Mouse (Mus musculus) stomach, embryonic 15.5 days (tissue): Measurements from ENCODE around the gene Fbxl7. TPM values are rescaled to one million over a fixed set of nuclear protein-coding genes. Genes with fewer than 3 reads are reported as not detected.
"Not testable (repeated sequence)": the region's sequence is repeated elsewhere in the genome, so short reads cannot be mapped to it uniquely, and the experiment has no call there.

Experiments
- ATAC-seq: fragments of 200-750 bp; cut with Nextera tagmentation; 2 replicates; pipeline ENCODE4 v1.8.0; 2017; ENCODE audit warnings: low read depth, moderate number of reproducible peaks, moderate TSS enrichment; ENCODE audit not compliant: insufficient read depth, low FRiP score
- H3K27ac ChIP-seq: fragments of 300-500 bp; sonication (generic); 2 replicates; pipeline ENCODE4 v1.5.1; 2015; ENCODE audit warnings: mild to moderate bottlenecking, inconsistent platforms
- H3K27me3 ChIP-seq: fragments of 300-500 bp; sonication (generic); replicated peaks from 2 replicates; pipeline ENCODE4 v1.6.1; 2015; ENCODE audit warnings: inconsistent platforms
- H3K36me3 ChIP-seq: fragments of 300-500 bp; sonication (generic); 2 replicates; pipeline ENCODE4 v1.6.1; 2015; ENCODE audit warnings: inconsistent platforms
- H3K4me1 ChIP-seq: fragments of 300-500 bp; sonication (generic); 2 replicates; pipeline ENCODE4 v1.6.1; 2015; ENCODE audit warnings: inconsistent platforms
- H3K4me2 ChIP-seq: fragments of 300-500 bp; sonication (generic); 2 replicates; pipeline ENCODE4 v1.6.1; 2015; ENCODE audit warnings: mild to moderate bottlenecking, inconsistent platforms
- H3K4me3 ChIP-seq: fragments of 300-500 bp; sonication (generic); replicated peaks from 2 replicates; pipeline ENCODE4 v1.5.1; 2015; ENCODE audit warnings: inconsistent platforms
- H3K9ac ChIP-seq: fragments of 300-500 bp; sonication (generic); 2 replicates; pipeline ENCODE4 v1.6.1; 2015; ENCODE audit warnings: inconsistent platforms
- H3K9me3 ChIP-seq: fragments of 300-500 bp; sonication (generic); 2 replicates; pipeline ENCODE4 v1.6.1; 2016; ENCODE audit warnings: inconsistent platforms
- WGBS: fragments of 180-500 bp; shearing (Covaris S2); methylation state at CpG from one replicate; pipeline ENCODE4 v1.1.7; 2015; 5-methylcytosine and 5-hydroxymethylcytosine counted together
- polyA plus RNA-seq: library from polyadenylated mRNA; unstranded; fragments of >200 nt; fragmentation: Nextera tagmentation; extraction: Ambion mirVana; gene quantifications from 2 replicates; pipeline ENCODE4 v1.2.1, GENCODE M21; 2015

Fbxl7 gene
- polyA plus RNA-seq, 1 experiment from 2014 or later: 14.4 TPM

GRCm38 (mm10) chr15:26729341-26729740, 166.0 kb downstream of the Fbxl7 start:
- not testable (repeated sequence) for H3K36me3 ChIP-seq, H3K4me1 ChIP-seq, H3K9me3 ChIP-seq, ATAC-seq, H3K4me3 ChIP-seq, H3K27me3 ChIP-seq, H3K9ac ChIP-seq, H3K27ac ChIP-seq, H3K4me2 ChIP-seq
- WGBS: 83% methylated on average over 6 of the region's 7 CpGs

- peaks cover 6% of the 10 kb centered on the region; the same call in 1 of the 2 replicates for H3K4me1 ChIP-seq
- no peaks in the 10 kb centered on the region for H3K27me3 ChIP-seq
- peak overlapping the region; percentile 35; the same call in 1 of the 2 replicates for H3K27ac ChIP-seq
- no peaks in the 10 kb centered on the region for H3K9me3 ChIP-seq
- H3K4me3 ChIP-seq: no peak overlapping the region
- H3K9ac ChIP-seq: no peak overlapping the region
- 25% methylated on average over 5 of the region's 5 CpGs for WGBS
- no peaks in the 10 kb centered on the region for H3K36me3 ChIP-seq
- H3K4me2 ChIP-seq: no peak overlapping the region
- no peak for ATAC-seq
These were observed 176.9 kb downstream of the Fbxl7 start for GRCm38 (mm10) chr15:26718390-26719036.

GRCm38 (mm10) chr15:26717952-26718351, 177.4 kb downstream of the Fbxl7 start:
- H3K36me3 ChIP-seq: no peaks in the 10 kb centered on the region
- H3K27me3 ChIP-seq: no peaks in the 10 kb centered on the region
- WGBS: 53% methylated on average over 7 of the region's 7 CpGs
- no peak overlapping the region for H3K27ac ChIP-seq
- ATAC-seq: no peak
- H3K9me3 ChIP-seq: no peaks in the 10 kb centered on the region
- peaks cover 6% of the 10 kb centered on the region; the same call in 1 of the 2 replicates for H3K4me1 ChIP-seq
- H3K4me3 ChIP-seq: no peak overlapping the region
- H3K4me2 ChIP-seq: no peak overlapping the region
- no peak overlapping the region for H3K9ac ChIP-seq

- Histone ChIP-seq H3K4me2 (no peak overlapping the region), H3K27me3 (no peaks in the 10 kb centered on the region), H3K36me3 (no peaks in the 10 kb centered on the region), H3K27ac (no peak overlapping the region), H3K4me3 (no peak overlapping the region), H3K9ac (no peak overlapping the region), H3K4me1 (peaks cover 6% of the 10 kb centered on the region; the same call in 1 of the 2 replicates), H3K9me3 (no peaks in the 10 kb centered on the region)
- ATAC-seq: no peak
- WGBS: 92% methylated on average over 2 of the region's 2 CpGs
These were observed 179.2 kb downstream of the Fbxl7 start for GRCm38 (mm10) chr15:26716181-26716580.

GRCm38 (mm10) chr15:26715635-26716034, 179.7 kb downstream of the Fbxl7 start:
- WGBS: 68% methylated on average over 5 of the region's 5 CpGs
- Histone ChIP-seq H3K4me1 (peaks cover 6% of the 10 kb centered on the region; the same call in 1 of the 2 replicates), H3K9ac (no peak overlapping the region), H3K9me3 (no peaks in the 10 kb centered on the region), H3K36me3 (no peaks in the 10 kb centered on the region), H3K4me3 (no peak overlapping the region), H3K27ac (no peak overlapping the region), H3K4me2 (no peak overlapping the region), H3K27me3 (no peaks in the 10 kb centered on the region)
- no peak for ATAC-seq

GRCm38 (mm10) chr15:26712271-26712670, 183.1 kb downstream of the Fbxl7 start:
- H3K9ac ChIP-seq: no peak overlapping the region
- no peak for ATAC-seq
- no peaks in the 10 kb centered on the region for H3K27me3 ChIP-seq
- H3K36me3 ChIP-seq: no peaks in the 10 kb centered on the region
- H3K9me3 ChIP-seq: no peaks in the 10 kb centered on the region
- no peak overlapping the region for H3K4me3 ChIP-seq
- WGBS: 61% methylated on average over 7 of the region's 7 CpGs
- H3K4me2 ChIP-seq: no peak overlapping the region
- no peaks in the 10 kb centered on the region for H3K4me1 ChIP-seq
- no peak overlapping the region for H3K27ac ChIP-seq

- no peaks in the 10 kb centered on the region for H3K36me3 ChIP-seq
- H3K9me3 ChIP-seq: no peaks in the 10 kb centered on the region
- no peaks in the 10 kb centered on the region for H3K27me3 ChIP-seq
- H3K4me2 ChIP-seq: no peak overlapping the region
- H3K4me1 ChIP-seq: peaks cover 3% of the 10 kb centered on the region; the same call in 1 of the 2 replicates
- no peak for ATAC-seq
- no peak overlapping the region for H3K27ac ChIP-seq
- WGBS: 51% methylated on average over 2 of the region's 2 CpGs
- no peak overlapping the region for H3K4me3 ChIP-seq
- H3K9ac ChIP-seq: no peak overlapping the region
These were observed 190.4 kb downstream of the Fbxl7 start for GRCm38 (mm10) chr15:26704966-26705365.

GRCm38 (mm10) chr15:26703156-26703840, 192.1 kb downstream of the Fbxl7 start:
- H3K36me3 ChIP-seq: no peaks in the 10 kb centered on the region
- H3K4me3 ChIP-seq: no peak overlapping the region
- no peak overlapping the region for H3K27ac ChIP-seq
- no peaks in the 10 kb centered on the region for H3K27me3 ChIP-seq
- WGBS: 72% methylated on average over 6 of the region's 6 CpGs
- H3K9me3 ChIP-seq: no peaks in the 10 kb centered on the region
- no peak overlapping the region for H3K9ac ChIP-seq
- peaks cover 3% of the 10 kb centered on the region; the same call in 1 of the 2 replicates for H3K4me1 ChIP-seq
- ATAC-seq: no peak
- no peak overlapping the region for H3K4me2 ChIP-seq

GRCm38 (mm10) chr15:26701949-26702675, 193.3 kb downstream of the Fbxl7 start:
- Histone ChIP-seq H3K36me3 (no peaks in the 10 kb centered on the region), H3K4me2 (no peak overlapping the region), H3K9ac (no peak overlapping the region), H3K9me3 (no peaks in the 10 kb centered on the region), H3K4me1 (peaks cover 3% of the 10 kb centered on the region; the same call in 1 of the 2 replicates), H3K27ac (no peak overlapping the region), H3K27me3 (no peaks in the 10 kb centered on the region), H3K4me3 (no peak overlapping the region)
- 55% methylated on average over 5 of the region's 5 CpGs for WGBS
- ATAC-seq: peak; percentile 82

GRCm38 (mm10) chr15:26693075-26693474, 202.3 kb downstream of the Fbxl7 start:
- no peaks in the 10 kb centered on the region for H3K27me3 ChIP-seq
- H3K4me3 ChIP-seq: no peak overlapping the region
- H3K4me1 ChIP-seq: no peaks in the 10 kb centered on the region
- H3K27ac ChIP-seq: no peak overlapping the region
- no peak for ATAC-seq
- H3K36me3 ChIP-seq: no peaks in the 10 kb centered on the region
- no peaks in the 10 kb centered on the region for H3K9me3 ChIP-seq
- H3K4me2 ChIP-seq: no peak overlapping the region
- H3K9ac ChIP-seq: no peak overlapping the region
- 70% methylated on average over 3 of the region's 3 CpGs for WGBS

GRCm38 (mm10) chr15:26688472-26689104, 206.8 kb downstream of the Fbxl7 start:
- no peak overlapping the region for H3K4me3 ChIP-seq

More at GRCm38 (mm10) chr15:26688472-26689104, 206.8 kb downstream of the Fbxl7 start:
- ATAC-seq: no peak
- Histone ChIP-seq H3K36me3 (no peaks in the 10 kb centered on the region), H3K9ac (no peak overlapping the region), H3K4me2 (no peak overlapping the region), H3K4me1 (no peaks in the 10 kb centered on the region), H3K27ac (no peak overlapping the region), H3K9me3 (no peaks in the 10 kb centered on the region), H3K27me3 (no peaks in the 10 kb centered on the region)
- 29% methylated on average over 10 of the region's 10 CpGs for WGBS
